Mouse (Mus musculus) forebrain, embryonic 14.5 days (tissue): ENCODE data around the gene Bco2. TPM values are rescaled to one million over a fixed set of nuclear protein-coding genes. Genes with fewer than 3 reads are reported as not detected.

Source experiments
- ATAC-seq: fragments of 200-750 bp; cut with Nextera tagmentation; 2 replicates; pipeline ENCODE4 v1.8.0; 2017; ENCODE audit warnings: mild to moderate bottlenecking, moderate library complexity
- DNase-seq: peaks from one replicate; pipeline ENCODE4 v3.0.0-alpha.2; 2015; ENCODE audit warnings: low spot score
- H3K27ac ChIP-seq: fragments of 300-500 bp; sonication (generic); 2 replicates; pipeline ENCODE4 v1.5.1; 2014; ENCODE audit warnings: low read depth, mild to moderate bottlenecking, control low read depth, low read length, moderate library complexity
- H3K27me3 ChIP-seq: fragments of 300-500 bp; sonication (generic); replicated peaks from 2 replicates; pipeline ENCODE4 v1.6.1; 2014; ENCODE audit warnings: low read length, control low read depth, mixed read lengths; ENCODE audit not compliant: control insufficient read depth, insufficient read depth
- H3K36me3 ChIP-seq: fragments of 300-500 bp; sonication (generic); 2 replicates; pipeline ENCODE4 v1.6.1; 2014; ENCODE audit warnings: low read length, control low read depth; ENCODE audit not compliant: control insufficient read depth, insufficient read depth
- H3K4me1 ChIP-seq: fragments of 300-500 bp; sonication (generic); 2 replicates; pipeline ENCODE4 v1.6.1; 2014; ENCODE audit warnings: antibody characterized with exemption, low read length, control low read depth; ENCODE audit not compliant: control insufficient read depth, insufficient read depth
- H3K4me2 ChIP-seq: fragments of 300-500 bp; sonication (generic); 2 replicates; pipeline ENCODE4 v1.6.1; 2014; ENCODE audit warnings: mild to moderate bottlenecking, control low read depth, low read length
- H3K4me3 ChIP-seq: fragments of 300-500 bp; sonication (generic); 2 replicates; pipeline ENCODE4 v1.5.1; 2014; ENCODE audit warnings: low read depth, low read length, control low read depth
- H3K9ac ChIP-seq: fragments of 300-500 bp; sonication (generic); 2 replicates; pipeline ENCODE4 v1.6.1; 2014; ENCODE audit warnings: mild to moderate bottlenecking, low read length, control low read depth, moderate library complexity
- H3K9me3 ChIP-seq: fragments of 300-500 bp; sonication (generic); replicated peaks from 2 replicates; pipeline ENCODE4 v1.6.1; 2016; ENCODE audit warnings: low read length, control low read depth, mixed read lengths; ENCODE audit not compliant: control insufficient read depth
- WGBS: fragments of 180-500 bp; shearing (Covaris S2); extraction: QIAGEN DNeasy Blood & Tissue Kit; methylation state at CpG from one replicate; pipeline ENCODE4 v1.1.7; 2014; 5-methylcytosine and 5-hydroxymethylcytosine counted together
- polyA plus RNA-seq: library from polyadenylated mRNA; unstranded; fragments of >200 nt; fragmentation: Nextera tagmentation; extraction: Ambion mirVana; gene quantifications from 2 replicates; pipeline ENCODE4 v1.2.1, GENCODE M21; 2014

Gene Bco2
- 0.60 and 0.63 TPM in 2 replicates for polyA plus RNA-seq

DNA sequence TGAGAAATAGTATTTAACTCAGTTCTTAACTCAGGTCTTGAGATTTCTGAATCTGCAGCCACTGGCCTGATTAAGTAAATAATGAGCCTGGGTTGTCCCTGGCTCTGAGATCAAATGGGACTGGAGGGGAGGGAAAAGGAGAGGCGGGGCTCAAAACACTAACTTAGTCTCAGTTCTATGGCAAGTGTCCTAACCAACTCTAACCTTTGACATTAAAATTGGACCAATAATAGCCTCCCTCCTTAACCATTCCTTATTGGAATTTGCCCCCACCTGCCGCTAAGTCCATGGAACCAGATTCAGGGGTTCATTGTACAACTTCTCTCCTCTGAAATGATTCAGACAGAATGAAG is at the start of gene Bco2:
Gene Bco2, minus strand, starts transcription at position 88 of the 353 bp plus-strand sequence.
- DNase-seq: no peak
- peak within 1 kb of the TSS; percentile 40 for H3K4me2 ChIP-seq
- peak; percentile 61 for ATAC-seq
- H3K36me3 ChIP-seq: no peaks in the 10 kb centered on the region
- WGBS: 3% methylated on average over 2 of the region's 2 CpGs
- no peaks in the 10 kb centered on the region for H3K27me3 ChIP-seq
- peak within 1 kb of the TSS; percentile 52 for H3K27ac ChIP-seq
- peak within 1 kb of the TSS; percentile 7 for H3K4me3 ChIP-seq
- no peaks in the 10 kb centered on the region for H3K9me3 ChIP-seq
- peaks cover 4% of the 10 kb centered on the region; the same call in 1 of the 2 replicates for H3K4me1 ChIP-seq
- peak within 1 kb of the TSS; percentile 33 for H3K9ac ChIP-seq

DNA sequence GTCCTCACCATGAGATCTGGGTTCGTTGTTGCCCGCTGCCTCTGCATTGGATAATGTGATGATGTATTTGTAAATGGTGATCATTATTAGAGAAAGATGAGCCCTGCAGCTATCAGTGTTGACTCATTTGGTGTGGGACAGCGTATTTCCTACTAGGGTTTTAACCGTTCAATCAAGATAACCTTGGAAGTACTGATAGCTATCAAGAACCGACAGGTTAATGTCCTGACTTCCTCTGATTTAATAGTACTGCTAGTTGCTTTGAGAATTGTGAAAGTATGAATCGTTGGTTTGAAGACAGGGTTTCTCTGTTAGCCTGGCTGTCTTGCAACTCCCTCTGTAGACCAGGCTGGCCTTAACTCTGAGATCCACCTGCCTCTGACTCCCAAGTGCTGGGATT is 49.4 kb upstream of the Bco2 start:
- H3K4me2 ChIP-seq: peak overlapping the region; percentile 95
- DNase-seq (no peak), ATAC-seq (no peak)
- H3K4me3 ChIP-seq: peak overlapping the region; percentile 67
- no peaks in the 10 kb centered on the region for H3K27me3 ChIP-seq
- H3K9ac ChIP-seq: peak overlapping the region; percentile 85
- H3K36me3 ChIP-seq: peaks cover 45% of the 10 kb centered on the region
- WGBS: 3% methylated on average over 6 of the region's 6 CpGs
- H3K27ac ChIP-seq: no peak overlapping the region
- peaks cover 18% of the 10 kb centered on the region for H3K4me1 ChIP-seq
- H3K9me3 ChIP-seq: no peaks in the 10 kb centered on the region

DNA sequence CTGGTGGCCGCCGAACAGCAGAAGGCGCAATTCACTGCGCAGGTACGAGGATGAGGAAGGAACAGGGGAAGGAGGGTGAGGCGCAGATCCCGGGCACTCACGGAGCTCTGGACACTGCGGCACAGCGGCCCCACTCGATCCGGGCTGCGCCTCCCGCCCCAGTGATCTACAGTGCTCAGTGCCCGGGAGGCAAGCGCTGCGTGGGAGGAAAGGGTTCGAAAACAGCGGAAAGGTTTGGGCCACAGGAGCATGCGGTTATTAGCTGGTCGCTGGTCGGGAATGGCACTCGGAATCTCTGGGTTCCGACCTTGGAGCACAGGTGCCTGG is 49.0 kb upstream of the Bco2 start:
- Histone ChIP-seq H3K4me3 (peak overlapping the region; percentile 67), H3K4me2 (peak overlapping the region; percentile 95), H3K36me3 (peaks cover 47% of the 10 kb centered on the region), H3K9me3 (no peaks in the 10 kb centered on the region), H3K27me3 (no peaks in the 10 kb centered on the region), H3K27ac (peak overlapping the region; percentile 76; the same call in 1 of the 2 replicates), H3K4me1 (peaks cover 18% of the 10 kb centered on the region), H3K9ac (peak overlapping the region; percentile 85)
- DNase-seq (no peak), ATAC-seq (peak; percentile 87)
- WGBS: 0% methylated on average over 24 of the region's 24 CpGs

DNA sequence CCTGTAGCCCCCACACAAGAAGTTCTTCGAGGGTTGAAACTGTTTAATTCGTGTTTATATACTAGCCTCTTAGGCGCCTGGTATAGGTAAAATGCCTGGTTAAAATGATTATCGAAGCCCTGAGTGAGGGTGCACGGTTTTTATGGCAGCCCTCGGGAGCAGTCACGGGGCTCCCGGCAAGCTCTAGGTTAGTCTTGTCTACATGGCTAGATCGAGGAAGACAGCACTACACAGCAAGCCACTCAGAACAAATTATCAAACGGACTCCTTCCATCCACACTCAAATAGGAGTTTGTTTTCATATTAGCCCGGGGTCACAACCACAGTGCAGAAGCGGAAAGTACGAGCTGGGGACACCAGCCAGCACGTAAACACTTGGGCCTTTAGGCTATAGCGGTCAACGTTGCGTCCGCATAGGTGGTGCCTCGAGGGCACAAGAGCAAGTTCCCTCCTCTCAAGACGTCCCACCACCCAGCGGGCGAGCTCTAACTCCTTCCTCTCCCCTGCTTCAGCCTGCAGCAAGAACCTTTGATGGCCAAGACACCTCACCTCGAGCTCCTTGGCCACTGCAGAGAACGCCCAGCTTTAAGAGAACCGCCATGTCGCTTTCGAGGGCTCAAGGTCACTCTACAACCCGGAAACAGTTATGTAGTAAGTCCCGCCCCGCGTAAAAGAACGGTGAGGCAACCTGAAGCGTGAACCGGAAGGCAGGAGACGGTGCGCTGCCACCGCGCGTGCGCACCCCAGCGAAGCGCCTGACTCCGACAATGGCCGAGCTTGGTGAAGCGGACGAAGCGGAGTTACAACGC is 48.4 kb upstream of the Bco2 start, which contains the start of the genes Sdhd and Timm8b:
Gene Sdhd, minus strand, starts transcription at position 624 of the 809 bp plus-strand sequence.
Gene Timm8b, plus strand, starts transcription at position 722 of the 809 bp plus-strand sequence.
- Histone ChIP-seq H3K9ac (peak within 1 kb of the TSS; percentile 85), H3K4me1 (peaks cover 18% of the 10 kb centered on the region), H3K4me3 (peak within 1 kb of the TSS; percentile 67), H3K36me3 (peaks cover 47% of the 10 kb centered on the region), H3K4me2 (peak within 1 kb of the TSS; percentile 95), H3K9me3 (no peaks in the 10 kb centered on the region), H3K27me3 (no peaks in the 10 kb centered on the region), H3K27ac (peak within 1 kb of the TSS; percentile 76)
- DNase-seq (peak; percentile 99), ATAC-seq (peak; percentile 98)
- whole genome bisulfite sequencing: 1% methylated on average over 48 of the region's 48 CpGs

DNA sequence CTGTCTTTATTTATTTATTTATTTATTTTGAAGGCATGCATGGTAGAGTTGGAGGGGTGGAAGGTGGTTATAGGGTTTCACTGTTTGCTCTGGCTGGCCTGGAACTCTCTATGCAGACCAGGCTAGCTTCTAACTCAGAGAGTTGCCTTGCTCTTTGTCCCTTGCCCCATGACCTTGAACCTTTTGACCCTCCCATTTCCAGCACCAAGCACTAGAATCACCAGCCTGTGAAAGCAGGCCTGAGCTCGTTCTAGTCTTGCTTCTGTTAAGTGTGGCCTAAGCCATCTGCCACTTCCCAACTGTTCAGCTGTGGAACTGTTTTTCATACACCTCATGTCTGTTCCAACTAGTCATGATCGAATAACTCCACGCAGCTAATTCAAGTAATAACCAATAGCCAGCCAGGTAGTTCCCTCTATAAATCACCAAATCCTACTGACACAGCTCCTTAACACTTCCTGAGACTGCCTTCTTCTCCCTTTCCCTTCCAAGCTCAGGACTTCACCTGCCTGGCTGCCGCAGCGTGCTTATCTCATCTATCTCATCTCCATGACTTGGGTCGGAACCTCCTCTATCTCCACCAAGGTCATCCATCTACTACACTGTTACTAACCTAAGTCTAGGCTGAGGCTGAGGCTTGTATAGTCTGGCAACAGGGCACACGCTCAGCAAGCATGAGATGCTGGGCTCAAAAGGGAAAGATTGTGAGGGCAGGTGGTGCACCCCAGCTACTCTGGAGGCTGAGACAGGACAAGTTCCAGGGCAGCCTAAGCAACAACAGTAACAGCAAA is 47.3 kb upstream of the Bco2 start:
- WGBS: 92% methylated on average over 7 of the region's 7 CpGs
- H3K9me3 ChIP-seq: no peaks in the 10 kb centered on the region
- ATAC-seq (no peak), DNase-seq (no peak)
- H3K36me3 ChIP-seq: peaks cover 47% of the 10 kb centered on the region
- H3K4me1 ChIP-seq: peaks cover 18% of the 10 kb centered on the region
- H3K9ac ChIP-seq: no peak overlapping the region
- no peaks in the 10 kb centered on the region for H3K27me3 ChIP-seq
- peak overlapping the region; percentile 95 for H3K4me2 ChIP-seq
- H3K4me3 ChIP-seq: peak overlapping the region; percentile 67
- H3K27ac ChIP-seq: no peak overlapping the region

DNA sequence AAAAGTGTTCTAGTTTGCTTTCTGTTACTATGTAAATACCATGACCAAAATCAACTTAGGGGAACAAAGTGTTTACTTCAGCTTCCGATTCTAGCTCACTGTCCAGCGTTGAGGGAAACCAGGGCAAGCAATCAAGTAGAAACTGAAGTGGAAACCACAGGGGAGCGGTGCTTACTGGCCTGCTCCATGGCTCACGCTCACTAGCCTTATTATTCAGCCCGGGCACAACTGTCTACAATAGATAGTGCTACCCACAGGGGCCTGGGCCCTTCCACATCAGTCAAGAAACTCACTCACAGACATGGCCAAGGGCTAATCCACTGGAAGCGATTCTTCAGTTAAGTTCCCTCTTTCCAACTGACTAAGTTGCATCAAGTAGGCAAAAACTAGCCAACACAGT is 46.6 kb upstream of the Bco2 start:
- Histone ChIP-seq H3K9ac (no peak overlapping the region), H3K27me3 (no peaks in the 10 kb centered on the region), H3K4me3 (no peak overlapping the region), H3K4me1 (peaks cover 18% of the 10 kb centered on the region), H3K36me3 (peaks cover 49% of the 10 kb centered on the region), H3K27ac (no peak overlapping the region), H3K4me2 (no peak overlapping the region), H3K9me3 (no peaks in the 10 kb centered on the region)
- WGBS: 88% methylated on average over 6 of the region's 6 CpGs
- DNase-seq: no peak
- ATAC-seq: no peak

DNA sequence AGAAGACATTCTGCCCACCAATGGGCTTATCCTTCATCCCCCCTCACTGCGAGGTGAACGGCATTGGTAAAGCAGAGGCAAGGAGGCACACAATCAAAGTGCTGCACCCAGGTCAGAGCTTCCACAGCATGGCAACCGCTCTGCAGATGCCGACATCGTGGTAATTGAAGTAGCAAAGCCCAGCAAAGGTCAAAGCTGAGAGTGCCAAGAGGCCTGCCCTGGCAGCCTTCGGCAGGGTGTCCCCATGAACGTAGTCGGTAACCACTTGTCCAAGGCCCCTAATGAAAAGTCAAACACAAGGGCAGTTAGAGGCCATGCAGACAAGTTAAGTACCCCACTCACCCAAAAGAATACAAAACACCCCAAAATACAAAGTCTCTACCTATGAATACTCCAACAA is 42.0 kb upstream of the Bco2 start:
- Histone ChIP-seq H3K9ac (no peak overlapping the region), H3K36me3 (peaks cover 58% of the 10 kb centered on the region), H3K4me1 (peaks cover under 1% of the 10 kb centered on the region; the same call in 1 of the 2 replicates), H3K9me3 (no peaks in the 10 kb centered on the region), H3K4me2 (no peak overlapping the region), H3K27me3 (no peaks in the 10 kb centered on the region), H3K4me3 (no peak overlapping the region), H3K27ac (no peak overlapping the region)
- ATAC-seq: no peak
- no peak for DNase-seq
- 95% methylated on average over 8 of the region's 8 CpGs for WGBS

DNA sequence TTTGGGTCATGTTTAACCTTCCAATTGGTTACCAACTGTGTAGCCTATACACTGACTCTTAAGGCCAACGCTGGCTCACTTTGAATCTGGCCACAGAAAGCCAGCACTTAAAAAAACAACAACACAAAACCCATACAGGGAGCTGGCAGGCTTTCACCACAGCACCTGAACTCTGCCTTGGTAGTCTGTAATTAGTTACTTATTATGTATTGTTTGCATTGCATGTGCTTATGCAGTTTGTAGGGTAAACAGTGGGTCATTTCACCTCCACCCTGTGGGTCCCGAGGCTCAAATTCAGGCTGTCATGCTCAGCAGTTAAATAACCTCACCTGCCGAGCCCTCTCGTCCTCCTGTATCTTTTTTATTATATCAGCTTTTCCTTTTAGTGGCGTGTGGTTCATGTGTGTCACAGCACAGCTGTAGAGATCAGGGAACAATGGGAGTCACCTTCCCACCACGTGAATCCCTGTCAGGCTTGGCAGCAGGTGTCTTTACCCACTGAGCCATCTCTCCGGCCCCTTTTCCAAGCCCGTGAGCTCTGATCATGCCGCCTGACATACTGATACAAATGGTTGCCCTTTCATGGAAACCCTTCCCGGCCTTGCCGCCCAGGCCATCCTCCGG is 39.9 kb upstream of the Bco2 start:
- H3K27ac ChIP-seq: no peak overlapping the region

More for the DNA sequence above, 39.9 kb upstream of the Bco2 start:
- no peaks in the 10 kb centered on the region for H3K4me1 ChIP-seq
- ATAC-seq (no peak), DNase-seq (no peak)
- 81% methylated on average over 12 of the region's 12 CpGs for WGBS
- H3K27me3 ChIP-seq: no peaks in the 10 kb centered on the region
- no peaks in the 10 kb centered on the region for H3K9me3 ChIP-seq
- H3K4me3 ChIP-seq: no peak overlapping the region
- peaks cover 51% of the 10 kb centered on the region for H3K36me3 ChIP-seq
- no peak overlapping the region for H3K4me2 ChIP-seq
- no peak overlapping the region for H3K9ac ChIP-seq
